Mouse (Mus musculus) retina, postnatal 1 day (tissue): Measurements from ENCODE around the gene Apeh.

ENCODE experiments used
- DNase-seq: peaks from one replicate; pipeline ENCODE4 v3.0.0-alpha.2; 2012

Apeh gene

DNA sequence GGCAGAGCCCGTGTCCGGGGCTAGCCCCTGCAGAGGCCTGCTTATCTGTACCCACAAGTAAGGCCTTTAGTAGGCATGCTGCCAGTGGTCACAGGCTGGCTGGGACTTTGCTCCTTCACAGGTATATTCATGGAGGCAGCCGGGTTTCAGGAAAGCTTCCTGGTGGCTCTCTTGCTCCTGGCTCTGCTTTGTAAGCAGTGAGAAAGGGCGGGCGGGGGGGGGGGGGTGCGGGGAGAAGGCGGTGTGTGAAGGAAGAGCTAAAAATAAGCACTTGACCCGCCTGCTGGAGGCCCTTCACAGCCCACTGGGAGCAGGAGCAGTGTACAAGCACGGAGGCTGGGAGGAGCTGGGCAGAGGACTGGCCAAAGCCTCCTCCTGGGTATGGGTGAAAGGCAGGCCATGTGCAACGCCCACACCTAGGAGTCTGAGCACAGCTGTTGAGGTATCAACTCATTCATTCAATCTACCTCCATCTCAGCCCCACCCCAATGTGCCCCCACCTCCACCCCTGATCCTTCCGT is 25.5 kb upstream of the Apeh start:
- DNase-seq = peak; percentile 40

DNA sequence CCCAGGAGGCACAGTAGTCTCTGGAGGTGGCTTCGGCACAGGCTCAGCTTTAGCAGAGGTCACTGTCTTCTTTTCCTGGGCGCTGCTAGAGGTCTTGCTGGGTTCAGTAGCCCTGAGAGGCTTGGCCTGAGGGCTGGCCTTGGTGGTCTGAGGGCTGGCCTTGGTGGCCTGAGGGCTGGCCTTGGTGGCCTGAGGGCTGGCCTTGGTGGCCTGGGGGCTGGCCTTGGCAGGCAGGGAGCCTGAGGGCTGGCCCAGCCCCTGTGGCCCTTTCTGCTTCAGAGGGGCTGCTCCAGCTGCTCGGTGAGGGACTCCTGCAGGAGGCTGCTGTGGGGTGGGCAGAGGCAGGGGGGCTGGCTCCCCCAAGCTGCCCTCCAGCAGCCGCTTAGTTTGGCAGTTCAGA is 22.7 kb upstream of the Apeh start:
- no peak for DNase-seq

DNA sequence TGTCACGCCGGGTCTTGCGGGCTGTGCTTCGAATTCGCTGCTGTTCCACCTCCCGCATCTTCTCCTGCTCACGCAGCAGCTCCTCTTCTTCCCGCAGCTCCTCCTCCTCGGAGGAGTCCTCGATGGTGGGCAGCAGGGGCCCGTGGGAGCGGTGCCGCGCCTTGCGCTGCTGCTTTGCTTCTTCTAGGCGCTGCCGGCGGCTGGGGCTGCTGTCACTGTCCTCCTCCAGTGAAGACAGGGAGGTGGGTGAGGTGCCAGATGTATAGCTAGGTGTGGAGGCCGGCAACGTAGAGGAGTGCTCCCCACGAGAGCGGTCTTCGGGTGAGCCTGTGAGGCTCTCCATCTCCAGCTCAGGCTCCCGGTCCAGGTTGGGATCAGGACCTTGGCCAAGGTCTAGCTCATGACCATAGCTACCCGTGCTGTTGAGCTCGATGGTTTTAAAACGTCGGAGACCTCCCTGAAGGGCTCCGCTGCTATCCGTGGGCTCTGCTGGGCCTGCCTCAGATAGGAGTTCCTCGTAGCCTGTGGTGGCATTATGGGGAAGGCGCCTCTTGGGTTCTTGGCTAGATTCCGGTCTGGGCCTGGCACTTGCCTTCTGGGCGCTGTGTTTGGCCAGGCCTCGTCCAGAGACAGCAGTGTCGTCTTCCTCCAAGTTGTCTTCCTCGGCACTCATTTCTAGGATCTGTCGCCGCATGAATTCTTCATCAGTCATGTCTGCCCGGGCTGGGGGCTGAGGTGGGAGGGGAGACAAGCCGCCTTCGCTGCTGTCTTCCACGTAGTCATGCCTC is 21.1 kb upstream of the Apeh start:
- DNase-seq = no peak

DNA sequence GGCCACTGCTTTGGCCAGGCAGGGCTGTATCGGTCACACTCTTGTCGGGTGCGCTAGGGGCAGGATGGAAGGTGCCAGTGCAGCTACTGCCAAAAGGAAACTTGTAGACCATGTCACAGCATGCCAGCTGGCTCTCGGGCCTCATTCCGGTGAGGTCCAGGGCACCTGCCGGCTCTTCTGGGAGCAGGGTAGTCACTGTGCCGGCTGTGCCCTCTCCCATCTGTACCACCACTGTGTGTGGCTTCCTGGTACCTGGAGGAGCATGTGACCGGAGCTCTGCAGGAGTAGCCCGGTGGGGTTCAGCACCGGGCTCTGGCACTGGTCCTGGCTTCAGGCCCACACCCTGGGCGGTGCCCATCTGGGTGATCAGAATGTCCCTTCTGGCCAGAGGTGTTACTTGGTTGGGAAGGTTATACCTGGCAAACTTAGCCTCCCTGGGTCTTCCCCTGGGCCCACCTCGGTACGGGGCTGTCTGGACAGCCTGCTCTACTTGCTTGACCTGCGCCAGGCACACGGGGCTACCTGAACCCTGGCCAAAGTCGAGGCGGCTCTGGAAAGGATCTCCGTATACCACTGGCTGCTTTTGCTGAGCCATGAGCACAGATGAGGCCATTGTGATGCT is 18.4 kb upstream of the Apeh start:
- DNase-seq = no peak

DNA sequence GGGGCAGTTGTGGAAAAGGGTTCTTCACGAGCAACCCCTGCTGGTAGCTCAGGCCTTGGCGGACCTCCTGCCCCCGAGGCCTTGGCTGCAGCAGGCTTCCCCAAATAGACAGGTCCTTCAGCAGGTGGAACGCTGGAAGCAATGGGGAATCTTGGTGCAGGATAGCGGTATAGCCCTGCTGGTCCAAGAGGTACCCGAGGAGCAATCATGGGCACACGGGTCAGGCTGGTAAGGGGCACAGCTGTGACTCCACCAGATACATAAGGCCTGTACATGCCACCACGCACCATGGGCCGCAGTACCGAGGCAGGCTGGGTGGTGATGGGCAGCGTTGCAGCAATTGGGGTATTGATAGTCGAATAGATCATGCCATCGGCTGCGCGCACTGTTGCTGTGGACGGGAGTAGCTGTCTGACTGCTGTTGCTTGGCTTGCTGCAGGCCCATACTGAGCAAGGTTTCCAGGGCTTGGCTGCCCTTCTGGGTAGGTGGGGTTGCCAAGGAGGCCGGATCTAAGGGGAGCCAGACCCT is 17.3 kb upstream of the Apeh start:
- DNase-seq = no peak

DNA sequence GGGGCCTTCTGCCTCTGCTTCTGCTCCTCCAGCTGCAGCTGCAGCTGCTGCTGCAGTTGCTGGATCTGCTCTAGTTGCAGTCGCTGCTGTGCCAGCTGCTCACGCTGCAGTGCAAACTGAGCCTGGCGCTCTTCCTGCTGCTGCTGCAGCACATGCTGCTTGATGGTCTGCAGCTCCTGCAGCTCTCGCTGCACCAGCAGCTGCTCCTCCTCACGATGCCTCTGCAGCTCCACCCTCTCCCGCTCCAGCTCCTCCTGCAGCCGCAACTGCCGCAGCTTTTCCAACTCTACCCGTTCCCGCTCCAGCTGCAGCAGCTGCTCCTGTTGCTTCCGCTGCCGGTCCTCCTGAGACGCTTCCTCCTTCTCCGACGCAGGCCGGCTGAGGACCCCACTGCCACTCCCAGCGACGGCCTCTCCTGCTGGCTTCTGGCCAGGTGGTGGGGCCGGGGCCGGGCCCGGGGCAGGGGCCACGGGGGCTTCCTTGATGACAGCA is 16.7 kb upstream of the Apeh start:
- peak; percentile 67 for DNase-seq

DNA sequence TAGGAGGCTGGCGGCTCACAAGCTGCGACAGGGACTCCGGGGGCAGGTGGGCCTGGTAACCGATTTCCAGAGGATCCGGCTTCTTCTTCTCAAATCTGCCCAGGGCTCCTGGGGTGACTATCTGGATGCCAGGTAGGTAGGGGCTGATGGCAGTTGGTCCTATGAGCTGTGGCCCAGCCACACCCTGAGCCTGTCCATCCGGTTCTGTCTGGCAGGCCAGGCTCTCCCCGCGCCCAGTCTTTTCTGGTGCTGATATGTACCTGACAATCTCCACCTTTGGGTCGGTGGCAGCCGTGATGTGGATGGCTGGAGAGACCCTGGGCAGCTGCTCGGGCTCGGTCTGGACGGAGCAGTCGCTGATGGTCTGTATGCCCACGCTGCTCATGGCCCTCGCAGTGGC is 15.8 kb upstream of the Apeh start:
- no peak for DNase-seq

DNA sequence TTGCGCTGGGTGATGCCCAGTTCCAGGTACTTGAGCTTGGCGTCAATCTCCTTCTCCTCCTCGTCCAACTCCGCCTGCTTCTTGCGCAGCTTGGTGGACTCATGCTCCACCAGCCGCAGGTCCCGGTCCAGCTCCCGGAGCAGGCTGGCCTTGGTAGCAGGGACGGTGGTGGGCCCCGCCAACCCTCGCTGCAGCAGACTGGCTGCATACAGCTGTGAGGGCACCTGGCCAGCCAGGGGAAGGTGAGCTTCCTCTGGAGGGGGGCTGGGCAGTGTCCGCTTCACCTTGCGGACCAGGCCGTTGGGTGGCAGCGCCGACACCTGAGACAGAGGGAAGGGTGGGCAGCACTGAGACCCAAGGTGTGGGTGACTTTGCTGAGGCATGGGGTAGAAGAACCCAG is 13.5 kb upstream of the Apeh start:
- DNase-seq = no peak

DNA sequence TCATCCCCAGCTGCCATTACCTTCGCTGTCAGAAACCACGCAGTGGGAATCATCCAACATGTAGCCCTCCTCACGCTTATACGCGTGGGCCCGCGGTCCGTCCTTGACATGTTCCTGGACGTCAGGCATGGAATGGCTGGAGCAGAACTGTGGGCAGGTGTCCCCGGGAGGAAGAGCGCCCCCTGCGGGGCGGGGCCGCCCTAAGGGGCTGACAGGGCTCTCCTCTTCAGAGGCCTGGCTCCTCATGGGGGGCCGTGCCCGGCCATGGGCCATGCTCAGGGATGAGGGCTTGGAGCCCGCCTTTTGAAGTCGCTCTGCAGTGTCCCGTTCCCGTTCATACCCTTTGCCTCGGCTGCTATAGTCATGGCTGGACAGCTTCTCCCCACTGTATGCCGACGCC is 11.7 kb upstream of the Apeh start:
- no peak for DNase-seq

DNA sequence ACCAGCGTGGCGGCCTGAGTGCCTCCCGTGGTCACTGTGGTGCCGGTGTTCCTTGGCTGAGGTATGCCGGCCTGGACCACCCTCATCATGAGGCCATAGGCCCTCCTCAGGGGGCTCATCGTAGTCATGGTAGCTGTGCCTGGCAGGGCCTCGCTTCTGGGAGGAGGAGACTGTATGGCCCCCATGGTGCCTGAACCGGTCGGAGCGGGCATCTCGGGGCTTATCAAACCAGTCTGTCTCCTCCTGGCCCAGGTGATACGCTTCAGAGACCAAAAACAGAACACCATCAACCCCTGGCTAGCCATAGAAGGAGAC is 11.1 kb upstream of the Apeh start:
- DNase-seq = no peak

DNA sequence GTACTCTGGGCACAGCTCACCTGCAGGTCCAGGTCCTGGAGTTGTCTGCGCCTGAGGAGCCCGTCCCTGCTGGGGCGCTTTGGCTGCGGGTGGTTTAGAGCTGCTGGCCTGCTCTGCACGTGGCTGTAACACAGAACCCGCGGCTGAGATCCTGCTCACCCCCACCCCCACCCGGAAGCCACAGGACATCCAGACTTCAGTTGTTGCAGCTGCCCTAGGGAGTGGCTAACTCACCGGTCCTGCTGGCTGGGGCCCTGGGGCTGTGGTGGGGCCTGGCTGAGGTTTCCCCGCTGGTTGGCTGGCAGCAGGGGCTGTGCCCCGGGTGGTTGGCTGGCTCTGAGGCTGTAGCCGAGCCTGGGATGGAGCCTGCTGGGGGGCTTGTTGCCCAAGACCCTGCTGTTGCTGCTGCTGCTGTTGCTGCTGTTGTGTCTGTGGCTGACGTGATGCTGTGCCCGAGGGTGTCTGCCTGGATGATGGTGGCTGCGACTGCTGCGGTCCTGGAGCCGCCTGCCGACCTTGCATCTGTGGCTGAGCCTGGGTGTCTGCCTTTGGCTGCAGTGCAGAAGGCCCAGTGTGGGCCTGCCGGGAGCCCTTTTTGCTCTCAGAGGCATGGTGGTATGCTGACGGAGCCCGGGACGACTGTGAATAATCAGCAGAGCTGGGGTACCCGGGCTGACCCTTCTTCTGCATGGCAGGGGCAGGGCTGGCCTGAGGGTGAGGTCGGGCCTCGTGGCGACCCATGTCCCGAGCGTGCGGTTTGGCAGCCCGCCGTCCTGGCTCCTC is 10.6 kb upstream of the Apeh start:
- peak; percentile 71 for DNase-seq

DNA sequence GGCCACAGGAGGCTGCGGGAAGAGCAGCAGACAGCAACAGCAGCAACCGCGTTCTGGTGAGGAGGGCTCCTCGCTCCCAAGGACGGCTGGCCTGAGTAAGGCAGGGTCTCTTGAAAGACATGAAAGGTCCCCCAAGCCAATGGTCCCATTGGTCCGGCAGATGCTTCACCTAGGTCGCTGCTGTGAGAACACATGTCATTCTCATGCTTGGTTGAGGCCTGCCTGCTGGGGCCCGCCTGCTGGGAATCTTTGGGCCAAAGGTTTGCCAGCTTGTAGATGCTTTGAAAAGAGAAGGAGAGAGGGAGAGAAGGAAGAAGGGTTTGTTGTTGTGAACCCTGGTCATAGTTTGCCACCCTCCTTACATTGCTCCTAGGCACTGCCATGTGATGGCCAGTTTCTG is 5.2 kb upstream of the Apeh start:
- DNase-seq = no peak

DNA sequence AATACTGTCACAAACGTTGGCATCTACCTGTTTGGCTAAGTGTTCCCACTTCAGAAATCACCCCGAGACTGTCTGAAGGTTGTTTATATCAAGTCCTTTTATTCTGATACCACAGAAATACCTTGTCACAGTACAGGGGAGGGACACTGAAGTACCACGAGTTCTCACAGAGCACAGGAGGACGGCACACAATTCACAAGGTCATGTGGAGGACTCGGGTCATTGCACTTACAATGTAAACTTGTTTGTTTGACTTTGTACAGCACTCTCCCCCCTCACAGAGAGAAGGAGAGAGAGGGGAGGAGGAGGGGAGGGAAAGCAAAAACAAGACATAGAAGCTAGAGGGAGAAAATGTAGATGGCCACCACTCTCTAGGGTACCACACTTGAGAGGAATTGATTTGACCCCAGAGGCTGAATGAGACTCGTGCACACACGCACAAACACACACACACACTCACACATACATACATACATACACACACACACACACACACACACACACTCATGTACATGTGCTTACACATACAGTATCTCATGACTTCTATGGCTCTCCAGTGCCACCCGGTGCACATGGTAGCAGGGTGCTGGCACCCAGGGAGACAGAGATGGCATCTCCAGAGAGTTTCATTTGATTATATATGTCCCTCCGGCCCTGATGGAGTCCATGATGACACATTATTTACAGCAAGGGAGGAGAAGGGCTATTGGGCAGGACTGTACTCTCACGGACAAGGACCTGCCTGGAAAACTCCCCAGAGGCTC is 1.7 kb upstream of the Apeh start:
- DNase-seq = no peak

DNA sequence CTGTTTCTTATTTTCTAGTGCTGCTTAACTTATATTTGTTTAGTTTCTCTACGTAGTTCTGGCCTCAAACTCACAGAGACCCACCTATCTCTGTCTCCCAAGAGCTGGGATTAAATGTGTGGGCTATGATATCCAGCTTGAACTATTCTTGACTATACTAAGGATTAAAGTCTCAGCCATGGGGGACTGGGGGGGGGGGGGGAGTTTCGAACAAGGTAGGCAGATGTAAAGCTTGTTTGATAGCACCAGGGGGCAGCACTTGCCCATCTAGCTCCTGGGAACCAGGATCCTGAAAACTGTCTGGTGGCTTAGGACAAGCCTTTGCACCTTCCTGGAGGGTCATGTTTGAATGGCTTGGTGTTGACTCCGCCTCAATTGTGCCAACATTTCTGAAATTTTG is 1.1 kb upstream of the Apeh start:
- DNase-seq = peak; percentile 85

DNA sequence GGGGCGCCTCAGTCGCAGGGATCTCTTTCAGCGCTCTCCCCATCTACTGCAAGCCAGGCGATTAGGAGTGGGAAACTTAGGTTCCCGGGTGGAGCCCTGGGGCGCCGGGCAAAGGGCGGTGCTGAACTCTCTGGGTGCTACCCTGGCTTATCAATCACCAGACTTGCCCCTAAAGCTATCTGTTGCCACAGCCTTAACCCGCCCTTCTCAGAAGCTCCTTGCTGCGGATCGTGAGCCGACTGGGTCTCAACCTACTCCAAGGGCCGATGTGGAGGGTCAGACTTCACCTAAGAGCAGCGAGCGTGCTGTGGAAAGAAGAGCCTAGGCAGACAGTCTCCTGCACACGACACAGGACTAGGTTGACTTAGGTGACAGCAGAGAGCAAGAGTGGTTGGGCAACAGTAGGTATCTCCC is 599 bp upstream of the Apeh start:
- DNase-seq = no peak

DNA sequence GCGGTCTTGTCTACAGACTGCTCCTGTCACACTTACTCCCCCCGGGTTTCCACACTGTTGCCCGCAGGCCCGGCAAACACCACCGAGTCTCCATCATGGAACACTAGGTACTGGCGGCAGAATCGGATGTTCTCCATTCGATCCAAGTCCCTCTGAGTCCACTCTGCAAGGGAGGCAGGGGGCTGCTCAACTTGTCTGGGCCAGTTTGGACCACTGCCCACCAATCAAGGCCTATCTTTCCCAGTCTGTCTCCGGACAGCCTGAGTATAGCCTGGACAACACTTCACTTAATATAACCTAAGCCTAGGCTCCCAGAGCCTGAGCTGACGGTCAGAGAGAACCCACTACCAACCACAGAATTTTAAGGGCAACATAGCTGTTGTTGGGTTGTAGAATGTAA is 820 bp downstream of the Apeh start:
- DNase-seq = no peak

DNA sequence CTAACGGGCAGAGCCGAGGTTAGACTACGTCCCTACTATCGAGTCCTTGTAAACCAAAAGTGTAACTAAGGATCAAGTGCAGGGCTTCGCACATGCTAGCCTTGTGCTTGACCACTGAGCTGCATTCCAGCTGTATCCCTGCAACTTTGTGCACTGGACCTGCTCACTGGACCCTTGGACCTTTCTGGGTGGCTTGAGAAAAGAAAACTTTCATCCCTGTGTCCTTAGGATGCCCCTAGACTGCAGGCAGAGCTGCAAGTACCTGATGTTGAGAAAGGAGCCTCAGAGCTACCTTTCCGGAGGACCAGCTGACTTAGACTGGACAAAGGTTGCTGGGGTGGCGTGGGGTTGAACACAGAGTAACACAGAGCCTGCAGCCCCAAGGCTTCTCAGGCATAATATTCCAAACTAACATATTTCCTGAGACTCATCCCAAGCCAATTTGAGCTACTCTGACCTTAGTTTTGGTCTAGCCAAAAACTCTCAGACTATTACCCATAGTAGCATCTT is 3.7 kb downstream of the Apeh start:
- no peak for DNase-seq

DNA sequence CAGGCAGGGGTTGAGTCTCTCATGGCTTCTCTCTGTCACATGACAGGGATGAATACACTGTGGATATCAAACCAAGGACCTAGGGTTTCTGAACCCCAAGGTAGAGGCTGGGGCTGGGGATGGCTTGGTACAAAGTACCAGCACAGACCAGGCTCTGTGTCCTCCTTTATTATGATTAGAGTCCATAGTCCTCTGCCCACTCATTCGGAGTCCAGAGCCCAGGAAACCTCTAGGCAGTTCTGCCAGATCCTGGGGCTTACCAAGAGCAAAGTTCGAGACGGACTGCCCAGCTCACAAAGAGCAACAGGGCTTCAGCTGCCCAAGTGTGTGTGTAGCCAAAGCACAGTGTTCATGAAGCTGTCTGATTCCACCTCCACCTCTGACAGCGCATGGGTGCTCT is 9.1 kb downstream of the Apeh start:
- DNase-seq = no peak

DNA sequence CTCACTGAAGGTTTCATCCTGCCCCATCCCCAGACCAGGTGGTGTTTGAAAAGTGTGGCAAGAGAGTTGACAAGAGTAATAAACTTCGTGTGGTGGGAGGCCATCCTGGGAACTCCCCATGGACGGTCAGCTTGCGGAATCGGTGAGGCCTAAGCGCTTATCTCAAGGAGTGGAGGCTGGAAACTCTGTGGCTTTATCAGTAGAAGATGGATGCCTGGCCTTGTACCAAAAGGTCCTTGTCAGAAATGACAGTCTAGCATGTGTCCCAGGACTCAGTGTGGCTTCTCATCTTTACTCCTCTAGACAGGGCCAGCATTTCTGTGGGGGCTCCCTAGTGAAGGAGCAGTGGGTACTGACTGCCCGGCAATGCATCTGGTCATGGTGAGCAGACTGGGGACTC is 10.8 kb downstream of the Apeh start:
- DNase-seq = no peak

DNA sequence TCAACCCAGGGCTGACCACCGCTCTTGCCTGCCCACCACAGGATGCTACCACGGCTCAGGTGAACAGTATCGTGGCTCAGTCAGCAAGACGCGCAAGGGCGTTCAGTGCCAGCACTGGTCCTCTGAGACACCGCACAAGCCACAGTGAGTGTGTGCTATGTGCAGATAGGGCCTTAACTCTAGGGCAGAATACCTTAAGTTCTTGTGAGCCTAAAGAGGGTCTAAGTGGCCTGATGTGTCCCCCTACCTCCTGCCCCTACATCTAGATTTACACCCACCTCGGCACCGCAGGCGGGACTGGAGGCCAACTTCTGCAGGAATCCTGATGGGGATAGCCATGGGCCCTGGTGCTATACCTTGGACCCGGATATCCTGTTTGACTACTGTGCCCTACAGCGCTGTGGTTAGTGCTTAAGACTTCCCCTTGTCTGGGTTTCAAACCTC is 11.4 kb downstream of the Apeh start, which contains the start of gene Rnf123:
Rnf123 (minus strand) TSS at position 359 of the 444 bp plus-strand sequence.
- DNase-seq = no peak

DNA sequence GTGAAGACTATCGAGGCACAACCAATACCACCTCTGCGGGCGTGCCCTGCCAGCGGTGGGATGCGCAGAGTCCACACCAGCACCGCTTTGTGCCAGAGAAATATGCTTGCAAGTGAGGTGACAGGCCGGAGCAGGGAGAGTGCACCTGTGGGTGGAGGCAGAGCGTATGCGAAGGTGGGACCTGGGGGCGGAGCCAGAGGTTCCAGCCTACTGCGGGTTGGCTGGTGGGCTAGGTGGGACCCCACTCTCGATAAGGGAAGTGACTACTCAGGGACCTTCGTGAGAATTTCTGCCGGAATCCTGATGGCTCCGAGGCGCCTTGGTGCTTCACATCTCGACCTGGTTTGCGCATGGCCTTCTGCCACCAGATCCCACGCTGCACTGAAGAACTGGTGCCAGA is 11.9 kb downstream of the Apeh start:
- DNase-seq = no peak

DNA sequence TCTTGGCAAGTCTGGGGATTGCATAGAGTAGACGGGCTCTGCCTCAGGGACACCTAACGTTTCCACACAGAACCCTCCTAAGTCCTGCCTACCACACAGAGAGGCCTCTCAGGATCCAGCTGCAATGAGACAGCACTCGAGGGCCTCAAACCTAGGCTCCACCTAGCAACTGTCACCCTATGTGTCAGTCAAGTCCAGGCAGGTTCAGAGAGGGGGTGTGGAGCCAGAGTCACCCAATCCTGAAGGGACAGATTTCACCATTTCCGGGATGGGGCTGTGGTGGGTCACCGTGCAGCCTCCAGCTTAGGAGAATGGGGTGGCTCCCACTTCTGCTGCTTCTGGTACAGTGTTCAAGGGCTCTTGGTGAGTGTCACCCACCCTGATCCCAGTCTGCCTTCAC is 14.2 kb downstream of the Apeh start, which contains the start of gene Mst1:
Mst1 (plus strand) TSS at position 269 of the 400 bp plus-strand sequence.
- no peak for DNase-seq
